Mouse (Mus musculus) intestine, embryonic 14.5 days (tissue): ENCODE measurements around the gene Ldlrap1. TPM values are rescaled to one million over a fixed set of nuclear protein-coding genes. Genes with fewer than 3 reads are reported as not detected.
A peak's percentile ranks its signal among the peaks of the same experiment; 100 is the strongest.

ENCODE experiments used
- ATAC-seq: fragments of 200-750 bp; cut with Nextera tagmentation; replicated peaks from 2 replicates; pipeline ENCODE4 v1.8.0; 2017; ENCODE audit warnings: low read depth, moderate number of reproducible peaks, moderate TSS enrichment, moderate library complexity; ENCODE audit not compliant: low FRiP score, low TSS enrichment
- DNase-seq: peaks from one replicate; pipeline ENCODE4 v3.0.0-alpha.2; 2018; ENCODE audit warnings: low spot score
- H3K27ac ChIP-seq: fragments of 300-500 bp; sonication (generic); 2 replicates; pipeline ENCODE4 v1.5.1; 2014; ENCODE audit warnings: low read depth, mild to moderate bottlenecking, control low read depth
- H3K27me3 ChIP-seq: fragments of 300-500 bp; sonication (generic); replicated peaks from 2 replicates; pipeline ENCODE4 v1.6.1; 2014; ENCODE audit warnings: low read length, control low read depth; ENCODE audit not compliant: control insufficient read depth, insufficient read depth
- H3K36me3 ChIP-seq: fragments of 300-500 bp; sonication (generic); 2 replicates; pipeline ENCODE4 v1.6.1; 2014; ENCODE audit warnings: low read length, control low read depth; ENCODE audit not compliant: control insufficient read depth, insufficient read depth
- H3K4me1 ChIP-seq: fragments of 300-500 bp; sonication (generic); replicated peaks from 2 replicates; pipeline ENCODE4 v1.6.1; 2014; ENCODE audit warnings: low read length, control low read depth, mixed read lengths; ENCODE audit not compliant: control insufficient read depth, insufficient read depth
- H3K4me2 ChIP-seq: fragments of 300-500 bp; sonication (generic); 2 replicates; pipeline ENCODE4 v1.6.1; 2014; ENCODE audit warnings: low read length
- H3K4me3 ChIP-seq: fragments of 300-500 bp; sonication (generic); 2 replicates; pipeline ENCODE4 v1.5.1; 2014; ENCODE audit warnings: low read depth, low read length, control low read depth, mixed read lengths
- H3K9ac ChIP-seq: fragments of 300-500 bp; sonication (generic); 2 replicates; pipeline ENCODE4 v1.6.1; 2014; ENCODE audit warnings: mild to moderate bottlenecking, low read length
- H3K9me3 ChIP-seq: fragments of 300-500 bp; sonication (generic); 2 replicates; pipeline ENCODE4 v1.6.1; 2016; ENCODE audit warnings: low read length, control low read depth; ENCODE audit not compliant: control insufficient read depth
- WGBS: fragments of 180-500 bp; shearing (Covaris S2); extraction: QIAGEN DNeasy Blood & Tissue Kit; methylation state at CpG from one replicate; pipeline ENCODE4 v1.1.7; 2014; 5-methylcytosine and 5-hydroxymethylcytosine counted together
- polyA plus RNA-seq: library from polyadenylated mRNA; unstranded; fragments of >200 nt; fragmentation: Nextera tagmentation; extraction: Ambion mirVana; gene quantifications from 2 replicates; pipeline ENCODE4 v1.2.1, GENCODE M21; 2014

Ldlrap1 gene
- polyA plus RNA-seq, 1 experiment from 2014 or later: 15.0 TPM

- under 1% methylated on average over 89 of the region's 90 CpGs for WGBS
- DNase-seq (peak; percentile 71), ATAC-seq (no peak; the same call in 1 of the 2 replicates)
- peaks cover 20% of the 10 kb centered on the region for H3K27me3 ChIP-seq
- H3K4me2 ChIP-seq: peak overlapping the region; percentile 99
- H3K9me3 ChIP-seq: no peaks in the 10 kb centered on the region
- no peak overlapping the region for H3K27ac ChIP-seq
- 0 out of 2 replicates have a peak, but pooled peaks cover 4% of the 10 kb centered on the region for H3K4me1 ChIP-seq
- peak overlapping the region; percentile 55 for H3K4me3 ChIP-seq
- no peaks in the 10 kb centered on the region for H3K36me3 ChIP-seq
- H3K9ac ChIP-seq: peak overlapping the region; percentile 45
These were observed 64.6 kb downstream of the Ldlrap1 start for GRCm38 (mm10) chr4:134702981-134703834.

GRCm38 (mm10) chr4:134701934-134702333 is 65.9 kb downstream of the Ldlrap1 start:
- WGBS: 36% methylated on average over 6 of the region's 6 CpGs
- Histone ChIP-seq H3K36me3 (no peaks in the 10 kb centered on the region), H3K4me3 (peak overlapping the region; percentile 55; the same call in 1 of the 2 replicates), H3K27ac (no peak overlapping the region), H3K9me3 (no peaks in the 10 kb centered on the region), H3K9ac (no peak overlapping the region), H3K4me1 (0 out of 2 replicates have a peak, but pooled peaks cover 4% of the 10 kb centered on the region), H3K4me2 (peak overlapping the region; percentile 99), H3K27me3 (peaks cover 20% of the 10 kb centered on the region)
- DNase-seq (peak; percentile 81), ATAC-seq (no peak)

GRCm38 (mm10) chr4:134700911-134701310 is 66.9 kb downstream of the Ldlrap1 start:
- DNase-seq (no peak), ATAC-seq (no peak)
- Histone ChIP-seq H3K4me2 (no peak overlapping the region), H3K9me3 (no peaks in the 10 kb centered on the region), H3K4me3 (no peak overlapping the region), H3K27me3 (peaks cover 19% of the 10 kb centered on the region), H3K4me1 (0 out of 2 replicates have a peak, but pooled peaks cover 4% of the 10 kb centered on the region), H3K36me3 (no peaks in the 10 kb centered on the region), H3K9ac (no peak overlapping the region), H3K27ac (no peak overlapping the region)
- WGBS: 90% methylated on average over 2 of the region's 2 CpGs

GRCm38 (mm10) chr4:134693202-134693940 is 74.5 kb downstream of the Ldlrap1 start:
- WGBS: 76% methylated on average over 9 of the region's 9 CpGs

GRCm38 (mm10) chr4:134692388-134692787 is 75.4 kb downstream of the Ldlrap1 start:
- ATAC-seq (no peak), DNase-seq (no peak)
- Histone ChIP-seq H3K4me1 (no peaks in the 10 kb centered on the region), H3K27ac (no peak overlapping the region), H3K36me3 (no peaks in the 10 kb centered on the region), H3K4me3 (no peak overlapping the region), H3K4me2 (no peak overlapping the region), H3K9ac (no peak overlapping the region), H3K9me3 (0 out of 2 replicates have a peak, but pooled peaks cover 3% of the 10 kb centered on the region), H3K27me3 (no peaks in the 10 kb centered on the region)
- WGBS: 94% methylated on average over 1 of the region's 1 CpGs

More at GRCm38 (mm10) chr4:134693202-134693940, 74.5 kb downstream of the Ldlrap1 start:
- Histone ChIP-seq H3K9ac (no peak overlapping the region), H3K27ac (no peak overlapping the region), H3K27me3 (no peaks in the 10 kb centered on the region), H3K9me3 (0 out of 2 replicates have a peak, but pooled peaks cover 3% of the 10 kb centered on the region), H3K36me3 (no peaks in the 10 kb centered on the region), H3K4me3 (no peak overlapping the region), H3K4me1 (no peaks in the 10 kb centered on the region), H3K4me2 (no peak overlapping the region)
- DNase-seq (no peak), ATAC-seq (no peak)

Other genes with a start within 250 kb of the Ldlrap1 start
- gene Mtfr1l, start 232.6 kb downstream of the Ldlrap1 start, polyA plus RNA-seq: 109 and 117 TPM in 2 replicates
- gene Selenon, start 215.9 kb downstream of the Ldlrap1 start, polyA plus RNA-seq: 14.7 and 15.6 TPM in 2 replicates
- 2.2 and 3.6 TPM in 2 replicates for gene Man1c1, start 63.7 kb downstream of the Ldlrap1 start, polyA plus RNA-seq
- 34.2 and 35.8 TPM in 2 replicates for gene Maco1, start 85.3 kb upstream of the Ldlrap1 start, polyA plus RNA-seq
- gene Rhd, start 96.5 kb upstream of the Ldlrap1 start, polyA plus RNA-seq: 0.89 and 1.1 TPM in 2 replicates
- 152 and 159 TPM in 2 replicates for gene Tmem50a, start 147.0 kb upstream of the Ldlrap1 start, polyA plus RNA-seq
- 400 and 437 TPM in 2 replicates for gene Rsrp1, start 155.6 kb upstream of the Ldlrap1 start, polyA plus RNA-seq
- 62.4 and 63.0 TPM in 2 replicates for gene Syf2, start 162.9 kb upstream of the Ldlrap1 start, polyA plus RNA-seq